Mouse (Mus musculus): ENCODE results near the gene S1pr1. TPM values are rescaled to one million over a fixed set of nuclear protein-coding genes. Genes with fewer than 3 reads are reported as not detected.

Gene S1pr1
- total and polyA plus RNA-seq, 3 experiments: 0.08 to 0.13 TPM; not detected in 1

GRCm38 (mm10) chr3:115738524-115738923, 23.7 kb upstream of the S1pr1 start:
- no peak for DNase-seq (ENCODE audit: low read depth, low spot score)
- TF ChIP-seq TCF12 (IDR thresholded peaks at IDR 0.05; ENCODE audit: low read depth, low read length): no peak
- H3K36me3 ChIP-seq (ENCODE audit: control insufficient read depth in 1 of 2, insufficient read depth in 2 of 2, low read length in 2 of 2): no peaks in the 10 kb centered on the region

GRCm38 (mm10) chr3:115737785-115738318, 23.0 kb upstream of the S1pr1 start:
- H3K27ac ChIP-seq (ENCODE audit: control insufficient read depth, low read depth, low read length): no peak overlapping the region
- TF ChIP-seq GATA1 (IDR thresholded peaks at IDR 0.05; ENCODE audit: low read depth, low read length): no peak
- no peak for TF ChIP-seq CHD2 (IDR thresholded peaks at IDR 0.05; ENCODE audit: low read length)
- no peak for TF ChIP-seq TBP (IDR thresholded peaks at IDR 0.05; ENCODE audit: low read depth, low read length)
- no peak for TF ChIP-seq NRF1 (IDR thresholded peaks at IDR 0.05; ENCODE audit: insufficient read depth, low read depth, low read length, poor library complexity, severe bottlenecking)
- TF ChIP-seq MYC (IDR thresholded peaks at IDR 0.05; ENCODE audit: low read depth, low read length): no peak
- TF ChIP-seq UBTF (IDR thresholded peaks at IDR 0.05; ENCODE audit: borderline replicate concordance, insufficient read depth, low read depth, low read length): no peak
- TF ChIP-seq MEF2A (IDR thresholded peaks at IDR 0.05; ENCODE audit: extremely low read depth, insufficient replicate concordance, low read depth, low read length, poor library complexity, severe bottlenecking): no peak
- no peak for TF ChIP-seq SIN3A (IDR thresholded peaks at IDR 0.05; ENCODE audit: low read length)
- no peak for TF ChIP-seq MAZ (IDR thresholded peaks at IDR 0.05; ENCODE audit: low read depth, low read length)
- no peak for TF ChIP-seq JUND (IDR thresholded peaks at IDR 0.05; ENCODE audit: low read depth, low read length)
- no peak for TF ChIP-seq EP300 (IDR thresholded peaks at IDR 0.05; ENCODE audit: low read depth in 1 of 2, low read length in 2 of 2)
- TF ChIP-seq TAL1 (IDR thresholded peaks at IDR 0.05; ENCODE audit: low read length): no peak
- TF ChIP-seq HCFC1 (IDR thresholded peaks at IDR 0.05; ENCODE audit: low read depth, low read length): no peak
- TF ChIP-seq ZC3H11A (IDR thresholded peaks at IDR 0.05; ENCODE audit: low read depth, low read length): no peak
- no peak for TF ChIP-seq RCOR1 (IDR thresholded peaks at IDR 0.05; ENCODE audit: low read depth, low read length)
- TF ChIP-seq ZMIZ1 (IDR thresholded peaks at IDR 0.05; ENCODE audit: low read depth, low read length): no peak
- no peak for TF ChIP-seq RAD21 (IDR thresholded peaks at IDR 0.05; ENCODE audit: low read depth, low read length)
- no peak for TF ChIP-seq ZNF384 (IDR thresholded peaks at IDR 0.05; ENCODE audit: low read depth, low read length)
- TF ChIP-seq TCF12 (IDR thresholded peaks at IDR 0.05; ENCODE audit: low read depth, low read length): no peak
- no peak for TF ChIP-seq E2F4 (IDR thresholded peaks at IDR 0.05; ENCODE audit: borderline replicate concordance, low read depth, low read length)
- H3K9me3 ChIP-seq (replicated peaks; ENCODE audit: insufficient read depth, low read length): no peaks in the 10 kb centered on the region

More at GRCm38 (mm10) chr3:115738524-115738923, 23.7 kb upstream of the S1pr1 start:
- no peaks in the 10 kb centered on the region for H3K79me2 ChIP-seq (ENCODE audit: control insufficient read depth, insufficient read depth, low read length, poor library complexity)
- no peak overlapping the region for H3K9ac ChIP-seq (ENCODE audit: control insufficient read depth, low read depth, low read length, poor library complexity, severe bottlenecking)
- H3K4me1 ChIP-seq (ENCODE audit: control insufficient read depth in 1 of 2, insufficient read depth in 2 of 2, low read length in 2 of 2): no peaks in the 10 kb centered on the region
- no peaks in the 10 kb centered on the region for H3K9me3 ChIP-seq (replicated peaks; ENCODE audit: insufficient read depth, low read length)
- H3K4me3 ChIP-seq (ENCODE audit: control insufficient read depth in 1 of 2, insufficient read depth in 1 of 2, low read depth in 2 of 2, low read length in 2 of 2): no peak overlapping the region
- H3K27ac ChIP-seq (ENCODE audit: control insufficient read depth, low read depth, low read length): no peak overlapping the region
- H3K27me3 ChIP-seq (ENCODE audit: control insufficient read depth in 1 of 2, insufficient read depth in 2 of 2, low read length in 2 of 2): peaks cover 0 to 4% of the 10 kb centered on the region in 2 experiments

More at GRCm38 (mm10) chr3:115737785-115738318, 23.0 kb upstream of the S1pr1 start:
- H3K36me3 ChIP-seq (ENCODE audit: control insufficient read depth in 1 of 2, insufficient read depth in 2 of 2, low read length in 2 of 2): no peaks in the 10 kb centered on the region
- peaks cover 0 to 4% of the 10 kb centered on the region in 2 experiments; a peak in 3 of 4 replicates for H3K27me3 ChIP-seq (ENCODE audit: control insufficient read depth in 1 of 2, insufficient read depth in 2 of 2, low read length in 2 of 2)
- H3K9ac ChIP-seq (ENCODE audit: control insufficient read depth, low read depth, low read length, poor library complexity, severe bottlenecking): no peak overlapping the region
- DNase-seq (ENCODE audit: low read depth, low spot score): no peak
- H3K4me1 ChIP-seq (ENCODE audit: control insufficient read depth in 1 of 2, insufficient read depth in 2 of 2, low read length in 2 of 2): no peaks in the 10 kb centered on the region
- H3K4me3 ChIP-seq (ENCODE audit: control insufficient read depth in 1 of 2, insufficient read depth in 1 of 2, low read depth in 2 of 2, low read length in 2 of 2): no peak overlapping the region
- no peaks in the 10 kb centered on the region for H3K79me2 ChIP-seq (ENCODE audit: control insufficient read depth, insufficient read depth, low read length, poor library complexity)

Measured in MEL (cell line).